Mouse (Mus musculus): ENCODE measurements around the gene March2. TPM values are rescaled to one million over a fixed set of nuclear protein-coding genes. Genes with fewer than 3 reads are reported as not detected.

The March2 gene
- polyA plus RNA-seq (2017; shearing (Covaris generic)), result 68.9 TPM

GRCm38 (mm10) chr17:33718384-33718881 is at the start of gene March2:
Gene March2, minus strand, starts transcription at chr17:33718670.

GRCm38 (mm10) chr17:33760255-33761165 is 42.0 kb upstream of the March2 start, which contains the start of gene Rab11b:
Gene Rab11b, minus strand, starts transcription at chr17:33760530.

GRCm38 (mm10) chr17:33686760-33687159 is 31.7 kb downstream of the March2 start, which contains the start of gene Hnrnpm:
Gene Hnrnpm, minus strand, starts transcription at chr17:33686860.

GRCm38 (mm10) chr17:33637516-33638276 is 80.8 kb downstream of the March2 start, which contains the start of gene Pram1:
Gene Pram1, plus strand, starts transcription at chr17:33638056.

Other genes starting within 250 kb of the March2 start
- gene Adamts10, start 194.5 kb downstream of the March2 start, polyA plus RNA-seq (2017; shearing (Covaris generic)), result 131 TPM
- 101 TPM for gene Myo1f, start 163.0 kb downstream of the March2 start, polyA plus RNA-seq (2017; shearing (Covaris generic))
- gene Zfp414, start 89.6 kb downstream of the March2 start, polyA plus RNA-seq (2017; shearing (Covaris generic)), result 70.8 TPM
- 1.4 TPM for gene Pram1, start 80.6 kb downstream of the March2 start, polyA plus RNA-seq (2017; shearing (Covaris generic))
- 424 TPM for gene Hnrnpm, start 31.8 kb downstream of the March2 start, polyA plus RNA-seq (2017; shearing (Covaris generic))
- 317 TPM for gene Rab11b, start 41.9 kb upstream of the March2 start, polyA plus RNA-seq (2017; shearing (Covaris generic))
- gene Angptl4, start 63.2 kb upstream of the March2 start, polyA plus RNA-seq (2017; shearing (Covaris generic)), result 6.5 TPM
- 4.7 TPM for gene Kank3, start 91.8 kb upstream of the March2 start, polyA plus RNA-seq (2017; shearing (Covaris generic))
- gene Rps28, start 105.9 kb upstream of the March2 start, polyA plus RNA-seq (2017; shearing (Covaris generic)), result 865 TPM
- 364 TPM for gene Ndufa7, start 105.9 kb upstream of the March2 start, polyA plus RNA-seq (2017; shearing (Covaris generic))
- 35.5 TPM for gene Cd320, start 124.4 kb upstream of the March2 start, polyA plus RNA-seq (2017; shearing (Covaris generic))
- gene Gm7029, start 155.2 kb upstream of the March2 start, polyA plus RNA-seq (2017; shearing (Covaris generic)), result not detected
- gene Kifc1, start 172.0 kb upstream of the March2 start, polyA plus RNA-seq (2017; shearing (Covaris generic)), result 3.7 TPM
- gene Platr17, start 186.5 kb upstream of the March2 start, polyA plus RNA-seq (2017; shearing (Covaris generic)), result 3.8 TPM
- gene Daxx, start 190.7 kb upstream of the March2 start, polyA plus RNA-seq (2017; shearing (Covaris generic)), result 134 TPM
- 751 TPM for gene Tapbp, start 197.2 kb upstream of the March2 start, polyA plus RNA-seq (2017; shearing (Covaris generic))
- gene Zbtb22, start 197.2 kb upstream of the March2 start, polyA plus RNA-seq (2017; shearing (Covaris generic)), result 22.8 TPM
- 165 TPM for gene Rgl2, start 210.9 kb upstream of the March2 start, polyA plus RNA-seq (2017; shearing (Covaris generic))
- 132 TPM for gene Pfdn6, start 221.7 kb upstream of the March2 start, polyA plus RNA-seq (2017; shearing (Covaris generic))
- 64.9 TPM for gene Wdr46, start 222.0 kb upstream of the March2 start, polyA plus RNA-seq (2017; shearing (Covaris generic))
- gene B3galt4, start 232.8 kb upstream of the March2 start, polyA plus RNA-seq (2017; shearing (Covaris generic)), result 34.8 TPM
- gene Vps52, start 237.1 kb upstream of the March2 start, polyA plus RNA-seq (2017; shearing (Covaris generic)), result 96.8 TPM
- 2,339 TPM for gene Rps18, start 237.3 kb upstream of the March2 start, polyA plus RNA-seq (2017; shearing (Covaris generic))